Mouse (Mus musculus): ENCODE results near the gene Dntt. TPM values are rescaled to one million over a fixed set of nuclear protein-coding genes. Genes with fewer than 3 reads are reported as not detected.
A peak's percentile ranks its signal among the peaks of the same experiment; 100 is the strongest.

Gene Dntt
- polyA plus RNA-seq, 1 experiment from 2014 or later: not detected

- no peaks in the 10 kb centered on the region; the same call in 1 of the 2 replicates for H3K4me1 ChIP-seq (replicated peaks)
- no peaks in the 10 kb centered on the region for H3K36me3 ChIP-seq
- H3K27ac ChIP-seq (replicated peaks): no peak overlapping the region
- no peak overlapping the region for H3K9ac ChIP-seq
- 62% methylated on average over 21 of the region's 21 CpGs for WGBS
- no peaks in the 10 kb centered on the region for H3K9me3 ChIP-seq
- H3K4me3 ChIP-seq: no peak overlapping the region
- ATAC-seq (ENCODE audit: low FRiP score, low read depth): peak; percentile 83
- H3K4me2 ChIP-seq: no peak overlapping the region
- H3K27me3 ChIP-seq: no peaks in the 10 kb centered on the region
Measured at GRCm38 (mm10) chr19:40995449-40996401, 33.4 kb upstream of the Dntt start.

GRCm38 (mm10) chr19:40996722-40997121, 32.4 kb upstream of the Dntt start:
- H3K4me1 ChIP-seq (replicated peaks): no peaks in the 10 kb centered on the region; the same call in 1 of the 2 replicates
- no peak overlapping the region for H3K27ac ChIP-seq (replicated peaks)
- H3K36me3 ChIP-seq: no peaks in the 10 kb centered on the region
- no peaks in the 10 kb centered on the region for H3K27me3 ChIP-seq
- H3K4me2 ChIP-seq: no peak overlapping the region
- H3K9me3 ChIP-seq: no peaks in the 10 kb centered on the region
- ATAC-seq (ENCODE audit: low FRiP score, low read depth): no peak
- WGBS: 85% methylated on average over 6 of the region's 6 CpGs
- H3K9ac ChIP-seq: no peak overlapping the region
- H3K4me3 ChIP-seq: no peak overlapping the region

DNA sequence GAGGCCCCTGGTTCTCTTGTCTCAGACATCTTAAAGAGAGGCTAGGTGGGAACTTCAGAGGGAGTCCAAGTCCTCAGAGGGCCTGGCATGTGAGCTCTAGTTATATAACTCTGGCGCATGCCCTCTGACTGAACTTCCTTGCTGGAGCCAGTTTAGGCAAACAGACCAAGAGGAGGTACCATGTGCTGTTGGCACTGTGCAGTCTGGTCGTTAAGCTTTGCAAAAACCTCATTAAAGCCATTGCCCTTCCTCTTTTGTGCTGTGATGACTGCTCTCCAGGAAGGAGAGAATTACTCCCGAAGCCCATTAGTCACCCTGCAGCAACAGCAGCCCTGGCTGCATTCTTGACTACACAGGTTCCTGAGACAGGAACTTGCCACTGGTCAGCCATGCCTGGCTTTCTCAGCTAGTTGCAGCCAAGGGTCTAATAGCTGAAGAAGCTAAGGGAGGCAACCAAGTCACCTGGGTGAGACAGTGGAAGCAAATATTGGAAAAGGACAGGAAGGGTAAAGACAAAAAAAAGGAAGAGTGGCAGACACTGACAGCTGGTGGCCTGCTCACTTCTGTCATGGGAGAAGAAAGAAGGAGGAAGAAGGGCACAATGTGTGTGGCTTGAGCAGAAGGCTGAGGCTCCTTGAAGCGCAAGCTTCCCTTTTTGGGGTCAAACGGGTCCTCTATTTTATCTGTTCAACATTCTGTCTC, 30.5 kb upstream of the Dntt start:
- Histone ChIP-seq H3K4me1 (replicated peaks) (no peaks in the 10 kb centered on the region), H3K36me3 (no peaks in the 10 kb centered on the region), H3K4me2 (no peak overlapping the region), H3K27ac (replicated peaks) (no peak overlapping the region), H3K27me3 (no peaks in the 10 kb centered on the region), H3K9ac (no peak overlapping the region), H3K9me3 (no peaks in the 10 kb centered on the region), H3K4me3 (no peak overlapping the region)
- no peak for ATAC-seq (ENCODE audit: low FRiP score, low read depth)
- WGBS: 62% methylated on average over 5 of the region's 5 CpGs

DNA sequence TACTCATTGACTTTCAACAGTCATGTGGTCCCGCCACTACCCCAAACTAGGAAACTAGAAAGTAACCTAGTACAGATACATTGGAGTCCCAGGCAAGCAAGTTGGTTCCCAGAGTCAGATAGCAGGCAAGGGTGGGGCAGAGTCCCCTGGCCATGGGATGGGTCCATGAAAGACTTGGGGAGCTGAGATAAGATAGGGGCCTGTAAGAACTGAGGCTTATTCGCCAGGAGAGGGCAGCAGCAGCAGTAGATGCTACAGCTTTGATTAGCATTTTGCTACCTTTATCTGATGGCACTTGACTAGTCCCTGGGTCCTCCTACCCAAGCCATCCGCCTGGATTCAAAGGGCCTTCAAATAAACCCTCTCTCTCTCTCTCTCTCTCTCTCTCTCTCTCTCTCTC, 29.5 kb upstream of the Dntt start:
- H3K36me3 ChIP-seq: no peaks in the 10 kb centered on the region
- no peaks in the 10 kb centered on the region for H3K9me3 ChIP-seq
- no peak for ATAC-seq (ENCODE audit: low FRiP score, low read depth)
- H3K4me1 ChIP-seq (replicated peaks): no peaks in the 10 kb centered on the region
- H3K27ac ChIP-seq (replicated peaks): no peak overlapping the region
- WGBS: 48% methylated on average over 3 of the region's 3 CpGs
- no peak overlapping the region for H3K4me3 ChIP-seq
- no peak overlapping the region for H3K9ac ChIP-seq
- H3K4me2 ChIP-seq: no peak overlapping the region
- H3K27me3 ChIP-seq: no peaks in the 10 kb centered on the region

DNA sequence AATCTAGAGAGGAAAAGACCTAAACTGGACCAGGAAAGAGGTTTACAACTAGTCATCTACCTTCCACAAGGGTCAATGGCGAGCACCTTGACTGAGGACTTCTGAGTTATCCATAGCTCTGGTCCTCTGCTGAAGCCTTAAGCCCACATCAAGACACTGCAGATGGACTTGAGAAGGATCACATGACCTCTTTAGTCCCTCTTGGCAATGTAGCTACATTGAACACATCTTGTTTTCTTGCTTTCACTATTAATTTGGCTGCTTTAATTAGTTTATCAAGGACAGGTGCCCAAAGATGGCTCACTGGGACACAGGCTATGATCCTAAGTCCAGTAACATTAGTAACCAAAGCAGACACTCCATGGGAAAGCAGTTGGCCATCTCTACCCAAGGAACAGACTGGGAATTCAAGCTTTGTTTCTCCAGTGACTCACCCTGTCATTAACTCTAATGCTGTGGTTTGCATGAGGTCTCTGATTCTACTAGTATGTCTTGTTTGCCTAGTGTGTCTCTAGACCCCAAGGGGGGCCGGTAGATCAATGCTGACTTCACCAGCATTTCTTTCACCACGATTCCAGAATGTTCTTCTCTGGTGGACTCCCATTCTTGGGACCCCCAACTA, 25.3 kb upstream of the Dntt start:
- H3K9me3 ChIP-seq: no peaks in the 10 kb centered on the region
- H3K4me3 ChIP-seq: no peak overlapping the region
- WGBS: 87% methylated on average over 3 of the region's 3 CpGs
- H3K4me2 ChIP-seq: no peak overlapping the region
- H3K9ac ChIP-seq: no peak overlapping the region
- H3K4me1 ChIP-seq (replicated peaks): no peaks in the 10 kb centered on the region
- ATAC-seq (ENCODE audit: low FRiP score, low read depth): no peak
- no peaks in the 10 kb centered on the region for H3K27me3 ChIP-seq
- H3K27ac ChIP-seq (replicated peaks): no peak overlapping the region
- no peaks in the 10 kb centered on the region for H3K36me3 ChIP-seq

GRCm38 (mm10) chr19:41006621-41007020, 22.5 kb upstream of the Dntt start:
- H3K9me3 ChIP-seq: no peaks in the 10 kb centered on the region
- H3K36me3 ChIP-seq: no peaks in the 10 kb centered on the region
- H3K27ac ChIP-seq (replicated peaks): no peak overlapping the region
- no peak for ATAC-seq (ENCODE audit: low FRiP score, low read depth)
- no peaks in the 10 kb centered on the region for H3K4me1 ChIP-seq (replicated peaks)
- 16% methylated on average over 4 of the region's 4 CpGs for WGBS
- H3K4me2 ChIP-seq: no peak overlapping the region
- no peak overlapping the region for H3K4me3 ChIP-seq
- H3K9ac ChIP-seq: no peak overlapping the region
- no peaks in the 10 kb centered on the region for H3K27me3 ChIP-seq

GRCm38 (mm10) chr19:41007326-41007725, 21.7 kb upstream of the Dntt start:
- no peak overlapping the region for H3K4me2 ChIP-seq
- H3K9me3 ChIP-seq: no peaks in the 10 kb centered on the region
- H3K27ac ChIP-seq (replicated peaks): no peak overlapping the region
- no peaks in the 10 kb centered on the region for H3K4me1 ChIP-seq (replicated peaks)
- no peak overlapping the region for H3K4me3 ChIP-seq
- H3K27me3 ChIP-seq: no peaks in the 10 kb centered on the region
- no peaks in the 10 kb centered on the region for H3K36me3 ChIP-seq
- H3K9ac ChIP-seq: no peak overlapping the region
- ATAC-seq (ENCODE audit: low FRiP score, low read depth): no peak
- WGBS: 47% methylated on average over 6 of the region's 6 CpGs

GRCm38 (mm10) chr19:41007733-41008132, 21.3 kb upstream of the Dntt start:
- no peaks in the 10 kb centered on the region for H3K36me3 ChIP-seq
- no peak overlapping the region for H3K9ac ChIP-seq
- H3K4me2 ChIP-seq: no peak overlapping the region
- no peak overlapping the region for H3K4me3 ChIP-seq
- WGBS: 89% methylated on average over 4 of the region's 4 CpGs
- H3K27me3 ChIP-seq: no peaks in the 10 kb centered on the region
- no peaks in the 10 kb centered on the region for H3K4me1 ChIP-seq (replicated peaks)
- H3K9me3 ChIP-seq: no peaks in the 10 kb centered on the region
- H3K27ac ChIP-seq (replicated peaks): no peak overlapping the region
- no peak for ATAC-seq (ENCODE audit: low FRiP score, low read depth)

DNA sequence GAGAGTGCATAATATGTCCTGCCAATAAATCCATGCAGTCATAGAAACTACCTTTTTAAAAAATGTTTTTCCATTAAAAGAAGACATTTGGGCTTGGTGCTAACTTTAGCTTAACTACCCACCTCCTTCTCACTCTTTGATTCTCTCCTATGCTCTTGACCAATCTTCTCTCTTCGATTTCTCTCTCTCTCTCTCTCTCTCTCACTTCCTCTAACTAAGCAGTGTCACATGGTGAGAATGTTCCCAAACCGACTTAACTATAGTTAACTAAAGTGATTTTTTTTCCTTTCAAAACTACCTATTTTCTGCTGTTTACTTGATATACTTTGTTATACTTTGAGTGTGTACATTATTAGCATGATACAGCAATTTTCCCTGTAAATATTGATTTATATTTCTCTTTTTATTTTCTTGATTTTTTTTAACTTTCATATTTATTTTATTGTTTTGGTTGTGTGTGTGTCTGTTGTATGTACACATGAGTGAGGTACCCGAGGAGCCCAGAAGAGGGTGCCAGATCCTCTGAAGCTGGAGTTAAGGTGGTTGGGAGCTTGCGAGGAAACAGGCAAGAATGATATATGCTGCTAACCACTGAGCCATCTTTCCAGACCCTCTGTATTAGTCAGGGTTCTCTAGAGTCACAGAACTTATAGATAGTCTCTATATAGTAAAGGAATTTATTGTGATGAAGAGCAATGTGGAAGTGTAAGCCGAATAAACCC, 20.2 kb upstream of the Dntt start:
- Histone ChIP-seq H3K27ac (replicated peaks) (no peak overlapping the region), H3K4me1 (replicated peaks) (no peaks in the 10 kb centered on the region), H3K27me3 (0 out of 2 replicates have a peak, but pooled peaks cover 4% of the 10 kb centered on the region), H3K4me2 (no peak overlapping the region), H3K9me3 (no peaks in the 10 kb centered on the region), H3K36me3 (no peaks in the 10 kb centered on the region), H3K4me3 (no peak overlapping the region), H3K9ac (no peak overlapping the region)
- WGBS: 91% methylated on average over 5 of the region's 5 CpGs
- no peak for ATAC-seq (ENCODE audit: low FRiP score, low read depth)

DNA sequence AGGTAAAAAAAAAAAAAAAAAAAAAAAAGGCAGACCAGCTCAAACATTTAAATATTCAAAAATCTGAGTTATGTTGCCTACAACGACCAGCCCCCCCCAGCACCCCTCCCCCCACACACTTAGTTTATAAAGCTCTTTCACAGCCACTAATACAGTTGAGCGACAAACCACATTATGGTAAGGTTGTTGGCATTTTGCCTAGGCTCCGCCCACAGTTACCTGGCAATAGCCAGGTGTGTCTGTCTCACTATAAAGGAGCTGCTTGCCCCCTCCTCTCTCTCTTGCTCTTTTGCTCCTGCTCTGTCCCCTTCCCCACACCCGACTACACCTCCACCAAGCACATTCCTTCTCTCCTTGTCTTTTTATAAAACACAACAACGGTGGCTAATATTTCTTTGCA, 17.4 kb upstream of the Dntt start:
- H3K9ac ChIP-seq: no peak overlapping the region
- H3K36me3 ChIP-seq: no peaks in the 10 kb centered on the region
- no peak for ATAC-seq (ENCODE audit: low FRiP score, low read depth)
- H3K27me3 ChIP-seq: 0 out of 2 replicates have a peak, but pooled peaks cover 4% of the 10 kb centered on the region
- H3K4me1 ChIP-seq (replicated peaks): peaks cover 4% of the 10 kb centered on the region
- no peak overlapping the region for H3K4me3 ChIP-seq
- 41% methylated on average over 5 of the region's 5 CpGs for WGBS
- H3K27ac ChIP-seq (replicated peaks): no peak overlapping the region
- no peak overlapping the region for H3K4me2 ChIP-seq
- H3K9me3 ChIP-seq: no peaks in the 10 kb centered on the region

- ATAC-seq (ENCODE audit: low FRiP score, low read depth): no peak
- peaks cover 4% of the 10 kb centered on the region for H3K4me1 ChIP-seq (replicated peaks)
- H3K4me2 ChIP-seq: no peak overlapping the region
- no peak overlapping the region for H3K4me3 ChIP-seq
- H3K9ac ChIP-seq: no peak overlapping the region
- no peaks in the 10 kb centered on the region for H3K9me3 ChIP-seq
- H3K27ac ChIP-seq (replicated peaks): no peak overlapping the region
- no peaks in the 10 kb centered on the region for H3K36me3 ChIP-seq
- 0 out of 2 replicates have a peak, but pooled peaks cover 4% of the 10 kb centered on the region for H3K27me3 ChIP-seq
- WGBS: 11% methylated on average over 5 of the region's 5 CpGs
Measured at GRCm38 (mm10) chr19:41013591-41013990, 15.5 kb upstream of the Dntt start.
